Mouse (Mus musculus) CD4-positive, CD25-positive, alpha-beta regulatory T cell, adult 2 months (primary cell): ENCODE data around the gene Ache.
A peak's percentile ranks its signal among the peaks of the same experiment; 100 is the strongest.

Experiments
- DNase-seq: peaks from one replicate; pipeline ENCODE4 v3.0.0-alpha.2; 2012; ENCODE audit warnings: low read depth, low spot score

Gene Ache

DNA sequence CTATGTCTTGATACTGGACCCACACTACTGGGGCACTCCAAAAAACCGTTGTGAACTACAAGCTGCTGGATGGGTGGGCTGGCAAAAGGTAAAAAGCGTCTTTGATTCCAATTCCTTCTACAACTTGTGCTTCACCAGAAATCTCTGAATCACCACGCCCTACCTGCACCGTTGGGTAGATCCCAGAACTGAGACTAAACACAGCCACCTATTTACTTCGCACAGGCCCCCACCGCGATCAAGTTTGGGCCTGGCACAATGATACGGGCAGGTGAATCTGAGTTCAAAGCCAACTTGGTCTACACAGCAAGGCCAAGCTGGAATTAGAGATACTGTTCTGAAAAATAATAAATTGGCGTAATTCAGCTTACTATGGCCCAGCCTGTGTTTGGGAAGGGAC is 8.0 kb downstream of the Ache start:
- DNase-seq = no peak

- no peak for DNase-seq
Measured at GRCm38 (mm10) chr5:137295712-137296111, 8.4 kb downstream of the Ache start.

DNA sequence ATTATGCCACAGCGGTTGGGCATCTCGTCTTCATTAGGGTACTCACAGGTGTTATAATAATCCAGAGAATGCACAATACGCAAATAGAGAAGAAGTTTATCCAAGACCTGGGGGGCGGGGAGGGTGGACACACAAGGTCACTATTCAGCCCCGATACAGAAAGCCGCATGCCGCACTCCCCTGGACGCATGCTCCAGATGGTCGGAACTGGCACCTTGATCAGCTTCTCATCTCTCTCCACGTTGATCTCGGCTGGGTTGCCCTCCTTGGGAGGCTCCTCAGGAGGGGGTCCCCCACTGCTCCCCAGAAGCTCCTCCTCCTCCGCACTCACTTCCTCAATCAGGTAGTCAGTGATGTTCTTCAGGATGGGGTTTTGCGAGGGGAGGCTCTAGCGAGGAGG is 9.8 kb downstream of the Ache start:
- DNase-seq = no peak

- DNase-seq = no peak
Measured at GRCm38 (mm10) chr5:137299240-137299639, 11.9 kb downstream of the Ache start.

DNA sequence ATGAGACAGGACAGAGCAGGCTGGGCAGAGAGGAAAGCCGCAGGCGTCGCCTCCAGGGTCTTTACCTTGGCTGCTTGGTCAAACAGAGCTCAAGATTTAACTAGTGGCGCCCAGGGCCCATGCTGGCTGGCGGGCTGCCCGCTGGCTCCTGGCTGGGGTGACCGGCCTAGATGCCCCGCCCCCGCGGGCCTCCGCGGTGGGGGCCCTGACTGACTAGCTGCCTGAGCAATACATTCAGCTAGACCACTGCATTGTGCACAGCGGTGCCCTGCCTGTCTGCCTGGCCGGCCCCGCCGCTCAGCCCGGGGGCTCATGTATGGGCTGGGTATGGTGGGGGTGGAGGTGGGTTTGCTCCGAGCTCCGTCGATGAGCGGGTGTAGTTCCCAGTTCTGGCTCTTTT is 13.9 kb downstream of the Ache start:
- no peak for DNase-seq

DNA sequence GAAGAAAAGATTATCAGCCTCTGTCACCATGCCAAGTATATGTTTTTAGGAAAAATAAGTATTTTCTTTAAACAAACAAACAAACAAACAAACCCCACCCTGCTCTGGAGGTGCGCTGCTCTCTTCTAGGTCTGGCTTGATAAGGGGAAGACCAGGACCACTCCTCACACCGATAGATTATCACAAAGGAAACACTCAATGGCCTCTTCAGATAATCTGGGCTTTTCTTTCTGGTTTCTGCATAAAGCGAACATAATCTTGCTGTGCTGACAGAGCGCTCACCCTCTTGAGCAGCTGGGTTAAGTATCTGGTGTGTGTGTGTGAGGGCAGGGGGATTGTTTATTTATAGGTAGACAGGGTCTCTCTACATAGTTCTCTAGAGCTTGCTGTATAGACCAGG is 16.3 kb downstream of the Ache start:
- no peak for DNase-seq

DNA sequence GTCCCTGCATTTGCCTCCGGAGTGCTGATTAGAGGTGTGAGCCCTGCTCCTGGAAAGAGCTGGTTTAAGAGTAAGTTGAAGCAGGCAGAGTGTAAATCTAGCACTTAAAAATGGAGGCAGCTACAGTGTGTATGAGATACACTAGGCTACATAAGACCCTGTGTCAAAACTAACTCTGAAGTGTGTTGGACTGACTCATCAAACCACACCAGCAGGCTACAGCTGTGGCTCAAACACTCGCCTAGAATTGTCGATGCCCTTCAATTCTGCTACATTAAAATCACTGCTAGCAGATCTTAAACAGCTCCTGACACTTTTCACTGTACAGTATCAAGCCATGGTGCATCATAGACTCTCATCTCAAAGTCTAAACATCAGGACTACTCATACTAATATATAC is 16.8 kb downstream of the Ache start:
- DNase-seq = no peak

GRCm38 (mm10) chr5:137304816-137305215 is 17.5 kb downstream of the Ache start:
- no peak for DNase-seq

DNA sequence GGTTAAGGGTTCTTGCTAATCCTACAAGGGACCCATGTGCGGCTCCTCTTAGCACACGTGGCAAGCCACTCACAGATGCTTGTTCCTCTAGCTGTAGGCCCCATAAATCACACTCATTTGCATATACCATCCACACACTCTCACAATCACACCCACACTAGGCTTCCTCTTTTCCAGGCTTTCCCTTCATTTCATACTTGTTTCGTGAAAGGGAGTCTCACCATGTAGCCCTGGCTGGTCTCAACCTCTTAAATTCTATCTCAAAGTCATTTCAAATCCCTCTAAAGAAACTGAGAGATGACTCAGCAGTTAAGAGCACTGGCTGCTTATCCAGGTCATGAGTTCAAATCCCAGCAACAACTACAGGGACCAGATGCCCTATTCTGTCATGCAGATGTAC is 18.5 kb downstream of the Ache start:
- no peak for DNase-seq

GRCm38 (mm10) chr5:137306439-137307005 is 19.2 kb downstream of the Ache start:
- peak; percentile 31 for DNase-seq

GRCm38 (mm10) chr5:137307071-137307912 is 20.0 kb downstream of the Ache start, which contains the start of gene Srrt:
Gene Srrt (minus strand): TSS chr5:137307674.
- DNase-seq = peak; percentile 95

DNA sequence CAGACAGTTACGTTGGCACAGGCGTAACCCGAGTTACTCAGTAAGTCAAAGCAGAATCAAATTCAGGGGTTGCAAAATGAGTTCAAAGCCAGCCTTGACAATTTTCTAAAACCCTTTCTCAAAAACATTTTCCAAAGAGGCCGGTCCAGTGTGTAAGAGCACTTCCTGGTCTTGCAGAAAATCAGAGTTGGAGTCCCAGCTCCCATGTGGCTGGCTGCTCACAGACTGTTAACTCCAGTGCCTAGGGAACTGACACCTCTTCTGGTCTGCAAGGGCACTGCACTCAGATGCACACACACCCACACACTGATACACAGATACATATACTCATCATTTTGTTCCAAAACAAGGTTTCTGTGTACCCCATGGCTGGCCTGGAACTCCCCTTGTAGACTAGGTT is 21.0 kb downstream of the Ache start:
- peak; percentile 37 for DNase-seq

DNA sequence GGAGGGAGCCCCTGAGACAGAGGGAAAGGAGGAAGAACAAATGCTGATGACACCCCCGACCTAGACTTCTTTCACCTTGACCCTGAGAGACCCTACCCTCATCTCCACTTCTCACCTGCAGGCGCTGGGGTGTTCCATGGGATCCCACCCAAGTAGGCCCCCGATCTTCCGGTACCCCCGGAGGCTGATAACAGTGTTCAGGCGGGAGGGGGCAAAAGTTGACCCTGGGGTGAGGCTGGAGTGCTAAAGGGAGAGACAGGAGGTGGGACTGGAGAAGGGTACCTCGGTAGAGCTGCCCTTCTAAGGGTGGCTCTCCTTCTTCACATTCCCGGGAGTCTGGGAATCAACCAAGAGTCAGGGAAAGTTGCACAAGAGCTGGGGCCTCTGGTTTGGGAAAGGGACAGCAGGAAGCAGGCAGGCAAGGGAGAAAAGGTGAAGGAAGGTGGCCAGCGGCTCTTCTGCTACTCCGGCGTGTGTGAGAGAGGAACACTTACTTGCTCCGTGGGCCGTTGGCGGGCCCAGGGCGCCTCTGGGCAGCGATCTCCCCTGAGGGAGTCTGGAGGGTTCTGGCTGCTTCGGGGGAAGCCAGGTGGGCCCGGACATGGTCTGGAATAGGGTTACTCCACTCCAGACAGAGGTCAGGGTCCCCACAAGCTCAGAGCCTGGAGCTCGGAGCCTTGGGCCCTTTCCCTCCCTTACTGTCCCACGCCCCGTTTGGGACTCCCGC is 26.3 kb downstream of the Ache start:
- DNase-seq = no peak

- DNase-seq = no peak
Measured at GRCm38 (mm10) chr5:137314193-137315083, 27.1 kb downstream of the Ache start, which contains the start of gene Trip6. Gene Trip6 (minus strand): TSS chr5:137314404.

- DNase-seq = peak; percentile 67
Measured at GRCm38 (mm10) chr5:137315084-137315903, 28.0 kb downstream of the Ache start.

- DNase-seq = no peak
Measured at GRCm38 (mm10) chr5:137317361-137317760, 30.0 kb downstream of the Ache start.

DNA sequence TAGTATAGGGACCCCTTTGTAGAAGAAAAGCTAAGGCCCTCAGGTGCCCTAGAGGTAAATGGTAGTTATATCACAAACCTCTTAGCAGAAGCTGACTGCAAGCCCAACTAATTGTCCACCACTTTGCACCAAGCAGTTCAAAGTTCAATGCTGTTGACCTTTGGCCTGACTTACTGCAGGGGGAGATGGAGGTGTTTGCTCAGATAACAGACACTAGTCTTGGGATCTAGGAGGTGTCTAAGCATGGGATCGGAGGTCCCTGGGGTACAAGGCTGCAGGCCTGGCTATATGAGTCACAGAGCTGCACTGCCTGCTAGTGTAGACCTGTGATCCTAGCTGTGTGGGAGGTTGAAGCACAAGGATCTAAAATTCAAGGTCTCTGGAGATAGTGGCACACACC is 31.3 kb downstream of the Ache start:
- no peak for DNase-seq

DNA sequence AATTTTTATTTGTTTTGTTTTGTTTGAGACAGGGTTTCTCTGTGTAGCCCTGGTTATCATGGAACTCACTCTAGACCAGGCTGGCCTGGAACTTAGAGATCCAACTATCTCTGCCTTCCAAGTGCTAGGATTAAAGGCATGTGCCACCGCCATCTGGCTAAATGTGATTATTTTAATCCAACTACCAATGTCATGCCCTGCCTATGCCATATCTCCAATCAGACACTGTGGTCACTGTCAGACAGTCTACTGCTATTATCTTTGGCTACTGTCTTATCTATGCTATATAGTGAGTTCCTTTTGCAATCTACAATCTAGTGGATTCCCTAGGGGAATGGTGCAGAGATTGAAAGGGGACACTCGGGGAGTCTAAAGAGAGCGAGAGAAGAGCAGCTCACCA is 33.7 kb downstream of the Ache start:
- no peak for DNase-seq

DNA sequence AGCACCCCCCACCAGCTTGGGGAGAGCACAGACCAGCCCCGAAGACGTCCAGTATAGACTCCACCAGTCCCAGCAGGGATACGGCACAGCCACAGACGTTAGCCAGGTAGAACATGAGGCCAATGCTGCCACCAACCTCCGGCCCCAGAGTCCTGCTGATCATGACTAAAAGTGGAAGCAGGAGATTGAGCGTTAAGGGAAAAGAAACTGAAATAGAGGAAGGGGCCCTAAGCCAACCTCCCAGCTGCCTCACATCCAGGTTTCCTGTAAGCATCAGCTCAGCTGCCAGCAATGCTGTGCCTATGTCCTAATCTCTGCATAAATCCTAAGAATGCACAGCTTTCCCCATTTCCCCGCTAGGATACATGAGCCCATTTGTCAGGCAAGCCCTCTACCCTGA is 43.6 kb downstream of the Ache start:
- DNase-seq = no peak

DNA sequence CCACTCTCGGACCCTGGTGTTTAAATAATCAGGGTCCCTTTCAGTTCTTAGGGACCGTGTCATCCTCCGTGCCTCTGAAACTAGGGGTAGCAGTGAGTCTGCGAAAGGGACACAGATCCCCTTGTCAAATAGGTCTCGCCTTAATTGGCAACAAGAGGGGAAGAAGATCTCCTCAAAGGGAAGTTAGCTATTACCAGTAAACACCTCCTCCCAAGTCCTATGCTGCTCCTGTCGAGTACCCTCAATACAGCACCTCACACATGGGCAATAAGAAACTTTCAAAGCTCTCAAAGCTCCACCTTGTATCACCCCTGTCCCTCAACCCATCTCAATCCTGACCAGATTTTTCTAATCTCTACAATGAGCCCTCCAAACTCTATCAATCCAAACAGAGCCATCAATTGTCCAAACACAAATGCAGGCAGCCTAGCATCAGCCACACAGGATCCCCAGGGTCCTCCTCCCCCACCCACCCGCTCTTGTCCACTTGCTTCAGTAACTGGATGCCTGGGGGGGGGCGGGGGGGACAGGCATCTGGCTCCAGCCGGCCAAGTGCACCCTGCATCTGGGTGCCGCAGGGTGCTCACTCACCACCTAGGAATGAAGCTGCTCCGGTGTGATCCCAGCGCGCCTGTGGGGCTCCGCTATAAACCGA is 45.7 kb downstream of the Ache start:
- DNase-seq = no peak
